Mouse (Mus musculus) adrenal gland, postnatal 14 days (tissue): ENCODE measurements around the gene Inka2. TPM values are rescaled to one million over a fixed set of nuclear protein-coding genes. Genes with fewer than 3 reads are reported as not detected.
"Not testable (repeated sequence)": the region's sequence is repeated elsewhere in the genome, so short reads cannot be mapped to it uniquely, and the experiment has no call there.

ENCODE experiments used
- DNase-seq: peaks from one replicate; pipeline ENCODE4 v3.0.0; 2021; ENCODE audit warnings: mixed read lengths
- total RNA-seq: library from RNA; stranded (reverse); gene quantifications from 2 replicates; pipeline ENCODE4 v1.2.3, GENCODE M21; 2021

The Inka2 gene
- total RNA-seq, 1 experiment from 2014 or later, result 5.1 TPM

GRCm38 (mm10) chr3:105696387-105697147 lies 7.8 kb upstream of the Inka2 start:
- DNase-seq, result peak; percentile 32

- no peak for DNase-seq
Observed at GRCm38 (mm10) chr3:105697148-105697441, 7.3 kb upstream of the Inka2 start.

- DNase-seq, result no peak
Observed at GRCm38 (mm10) chr3:105698311-105698710, 6.1 kb upstream of the Inka2 start.

DNA sequence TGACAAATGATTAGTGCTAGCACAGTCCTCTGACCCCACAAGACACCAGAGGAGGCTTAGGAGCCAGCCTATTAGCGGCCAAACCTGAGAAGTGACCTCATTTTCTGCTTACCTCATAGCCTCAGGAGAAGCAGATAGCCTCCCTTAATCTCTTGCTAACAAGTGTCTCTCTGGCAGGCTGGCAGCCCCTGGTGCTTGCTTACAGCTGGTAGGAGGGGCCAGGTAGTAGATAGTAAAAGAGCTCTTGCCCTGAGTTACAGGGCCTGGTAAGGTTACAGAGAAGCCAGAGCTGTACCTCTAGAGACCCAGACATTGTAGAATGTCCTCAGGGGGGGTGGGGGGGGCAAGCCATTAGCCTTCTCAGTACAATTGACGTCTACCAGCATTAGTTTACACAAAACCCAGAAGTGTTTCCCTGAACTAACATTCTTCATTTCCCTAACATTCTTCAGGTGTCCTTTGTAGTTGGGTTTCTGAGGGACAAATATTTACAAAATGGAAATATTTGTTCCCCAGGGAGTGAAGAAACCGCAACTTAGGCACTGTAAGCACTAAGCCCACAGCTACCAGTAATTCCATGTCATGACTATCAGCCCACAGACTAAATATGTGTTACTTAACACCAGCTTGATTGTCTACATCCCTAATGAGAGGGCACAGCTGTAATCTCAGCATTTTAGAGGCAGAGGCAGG lies 5.0 kb upstream of the Inka2 start:
- no peak for DNase-seq

DNA sequence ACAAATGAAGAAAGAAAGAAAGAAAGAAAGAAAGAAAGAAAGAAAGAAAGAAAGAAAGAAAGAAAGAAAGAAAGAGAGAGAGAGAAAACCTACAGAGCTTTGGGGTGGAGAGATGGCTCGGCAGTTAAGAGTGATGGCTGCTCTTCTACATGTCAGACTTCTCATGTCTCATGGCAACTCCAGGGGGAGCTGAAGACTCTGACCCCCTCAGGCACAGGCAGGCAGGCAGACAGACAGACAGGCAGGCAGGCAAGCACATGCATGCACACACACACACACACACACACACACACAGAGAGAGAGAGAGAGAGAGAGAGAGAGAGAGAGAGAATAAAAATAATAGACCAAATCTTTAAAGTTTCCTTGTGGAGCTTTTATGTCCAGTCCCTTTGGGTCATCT lies 3.6 kb upstream of the Inka2 start:
- not testable (repeated sequence) for DNase-seq

DNA sequence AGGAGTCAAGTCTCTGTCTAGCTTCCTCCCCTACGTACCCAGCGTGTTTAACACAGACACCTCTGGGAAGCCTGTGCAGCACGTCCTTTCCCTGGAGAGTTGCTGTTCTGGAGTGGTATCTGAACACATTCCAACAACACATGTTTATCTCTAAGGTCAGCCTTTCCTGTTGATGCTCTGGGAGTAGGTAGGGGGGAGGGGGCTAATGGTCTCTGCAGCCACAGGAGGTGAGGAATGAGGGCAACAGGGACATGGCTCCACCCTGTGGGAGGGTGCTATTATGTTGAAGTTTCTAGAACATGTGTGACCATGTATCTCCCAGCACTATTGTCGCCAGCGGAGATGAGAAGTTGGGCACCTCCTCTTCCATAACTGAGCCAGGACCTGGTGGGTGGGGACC lies 3.0 kb upstream of the Inka2 start:
- no peak for DNase-seq

GRCm38 (mm10) chr3:105703571-105703970 lies 828 bp upstream of the Inka2 start:
- DNase-seq, result no peak

- DNase-seq, result peak; percentile 79
Observed at GRCm38 (mm10) chr3:105705061-105705549, 706 bp downstream of the Inka2 start.

DNA sequence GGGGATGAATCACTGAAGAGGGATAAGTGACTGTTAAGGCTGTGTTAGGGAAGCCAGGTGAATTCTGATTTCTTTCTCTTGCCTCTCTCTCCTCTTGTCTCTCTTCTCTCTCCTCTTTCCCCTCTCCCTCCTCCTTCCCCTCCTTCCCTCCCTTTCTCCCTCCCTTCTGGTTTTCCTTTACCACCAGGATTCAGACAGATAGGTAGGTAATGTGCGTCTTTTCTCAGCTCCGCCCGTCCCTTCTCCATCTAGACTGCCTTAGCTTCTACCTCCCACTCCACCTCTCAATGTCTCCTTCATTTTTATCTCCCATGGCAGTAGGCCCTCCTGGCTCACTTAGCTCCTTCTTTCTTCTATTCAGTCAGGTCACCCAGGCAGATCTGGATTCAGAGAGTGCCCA lies 1.2 kb downstream of the Inka2 start:
- DNase-seq, result no peak

GRCm38 (mm10) chr3:105706366-105707020 lies 2.1 kb downstream of the Inka2 start:
- DNase-seq, result peak; percentile 27

DNA sequence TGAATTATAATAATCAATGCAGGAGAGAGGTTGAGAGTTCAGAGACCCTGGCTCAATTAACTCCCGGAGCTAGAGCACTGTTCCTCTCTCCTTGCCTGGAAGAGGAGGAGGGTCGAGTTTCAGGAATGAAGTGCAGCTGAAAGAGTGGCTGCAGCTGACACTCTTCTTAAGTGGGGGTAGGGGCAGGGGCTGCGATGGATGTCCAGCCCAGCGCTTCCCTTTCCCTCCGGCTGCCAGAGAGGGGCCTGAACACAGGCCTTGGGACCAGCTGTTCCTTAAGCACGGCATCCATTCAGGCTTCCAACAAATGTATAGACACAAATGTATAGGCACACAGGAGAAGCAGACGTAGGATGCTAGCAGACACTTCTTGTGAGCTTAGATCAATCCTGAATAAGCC lies 3.2 kb downstream of the Inka2 start:
- no peak for DNase-seq

GRCm38 (mm10) chr3:105710246-105710645 lies 5.8 kb downstream of the Inka2 start:
- no peak for DNase-seq

GRCm38 (mm10) chr3:105711741-105712140 lies 7.3 kb downstream of the Inka2 start:
- no peak for DNase-seq

DNA sequence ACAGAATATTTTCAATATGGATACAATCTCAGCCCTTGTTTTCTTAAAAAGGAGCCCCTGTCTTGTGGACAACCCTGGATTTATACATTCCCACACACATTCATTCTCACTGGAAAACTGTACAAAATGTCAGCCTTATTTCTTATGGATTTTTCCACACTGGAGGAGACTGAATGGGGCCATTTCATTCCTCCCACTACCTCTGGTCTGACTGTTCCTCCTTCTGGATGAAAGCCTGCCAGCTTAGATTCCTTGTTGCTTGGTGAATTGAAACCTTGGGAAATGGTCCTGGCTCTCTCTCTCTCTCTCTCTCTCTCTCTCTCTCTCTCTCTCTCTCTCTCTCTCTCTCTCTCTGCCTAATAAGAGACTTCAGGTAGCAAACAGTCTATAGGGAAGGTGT lies 8.4 kb downstream of the Inka2 start:
- no peak for DNase-seq

DNA sequence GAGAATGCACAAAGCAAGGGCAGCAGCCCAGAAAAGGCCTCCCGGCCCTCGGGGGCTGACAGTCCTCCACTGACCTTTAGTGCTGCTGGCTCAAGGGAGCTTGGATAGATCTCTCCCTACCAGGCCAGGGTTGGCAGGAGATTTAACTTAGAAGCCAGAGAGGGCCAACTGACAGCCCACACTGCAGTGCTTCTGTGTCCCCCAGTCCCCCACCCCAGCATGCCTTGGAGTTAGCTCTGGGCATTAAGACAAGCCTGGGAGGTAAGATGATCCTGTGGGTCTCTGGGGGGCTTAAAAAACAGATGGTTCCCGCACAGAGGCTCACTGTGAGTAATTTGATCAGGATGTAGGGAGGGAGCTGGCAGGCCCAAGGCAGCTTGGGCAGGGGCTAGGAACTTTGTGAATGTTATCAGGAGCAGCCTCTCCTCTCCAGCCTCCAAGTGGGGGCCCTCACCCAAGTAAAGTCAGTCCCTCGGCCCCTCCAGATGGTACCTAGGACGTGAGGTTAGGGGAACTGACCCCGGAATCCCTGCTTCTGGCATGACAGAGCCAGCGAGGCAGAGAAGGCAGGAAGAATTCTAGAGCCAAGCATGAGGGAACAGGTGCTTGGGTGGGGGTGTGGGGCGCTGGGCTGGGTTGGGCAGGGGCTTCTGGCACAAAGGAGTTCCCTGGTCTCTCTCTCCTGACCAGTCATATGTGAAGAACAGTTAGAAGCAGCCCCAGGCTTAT lies 9.9 kb downstream of the Inka2 start:
- DNase-seq, result peak; percentile 64

GRCm38 (mm10) chr3:105714820-105715167 lies 10.4 kb downstream of the Inka2 start:
- DNase-seq, result no peak

DNA sequence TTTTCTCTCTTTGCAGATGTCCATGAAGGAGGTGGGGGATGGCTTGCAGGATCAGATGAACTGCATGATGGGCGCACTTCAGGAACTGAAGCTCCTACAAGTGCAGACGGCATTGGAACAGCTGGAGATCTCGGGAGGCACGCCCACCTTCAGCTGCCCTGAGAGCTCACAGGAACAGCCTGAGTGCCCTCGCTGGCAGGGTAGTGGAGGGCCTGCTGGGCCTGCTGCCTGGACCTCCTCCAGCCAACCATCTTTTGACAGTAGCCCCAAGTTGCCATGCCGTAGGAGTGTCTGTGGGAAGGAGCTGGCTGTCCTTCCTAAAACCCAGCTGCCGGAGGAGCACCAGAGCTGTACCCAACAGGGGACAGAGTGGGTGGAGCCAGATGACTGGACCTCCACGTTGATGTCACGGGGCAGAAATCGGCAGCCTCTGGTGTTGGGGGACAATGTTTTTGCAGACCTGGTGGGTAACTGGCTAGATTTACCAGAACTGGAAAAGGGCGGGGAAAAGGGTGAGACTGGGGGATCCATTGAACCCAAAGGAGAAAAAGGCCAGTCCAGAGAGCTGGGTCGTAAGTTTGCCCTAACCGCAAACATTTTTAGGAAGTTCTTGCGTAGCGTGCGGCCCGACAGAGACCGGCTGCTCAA lies 12.1 kb downstream of the Inka2 start:
- DNase-seq, result no peak

- no peak for DNase-seq
Observed at GRCm38 (mm10) chr3:105717856-105718555, 13.6 kb downstream of the Inka2 start.

DNA sequence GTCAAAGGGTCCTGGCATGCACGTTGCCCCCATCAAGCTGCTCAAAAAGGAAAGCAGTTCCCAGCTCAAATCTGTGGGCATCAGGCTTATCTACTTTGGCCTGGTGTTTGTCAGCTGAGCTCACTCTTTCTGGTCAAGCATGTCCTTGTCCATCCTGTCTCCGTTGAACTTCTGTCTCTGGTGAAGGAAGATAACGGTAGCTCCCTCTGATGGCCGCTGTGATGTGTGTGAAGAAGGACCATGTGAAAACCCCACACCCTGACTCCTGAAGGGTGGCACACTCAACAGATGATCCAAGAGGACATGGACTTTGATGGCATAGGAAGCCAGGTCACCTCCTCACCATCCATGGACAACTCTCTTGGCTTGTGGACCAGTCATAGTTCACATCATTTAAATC lies 14.3 kb downstream of the Inka2 start:
- no peak for DNase-seq

DNA sequence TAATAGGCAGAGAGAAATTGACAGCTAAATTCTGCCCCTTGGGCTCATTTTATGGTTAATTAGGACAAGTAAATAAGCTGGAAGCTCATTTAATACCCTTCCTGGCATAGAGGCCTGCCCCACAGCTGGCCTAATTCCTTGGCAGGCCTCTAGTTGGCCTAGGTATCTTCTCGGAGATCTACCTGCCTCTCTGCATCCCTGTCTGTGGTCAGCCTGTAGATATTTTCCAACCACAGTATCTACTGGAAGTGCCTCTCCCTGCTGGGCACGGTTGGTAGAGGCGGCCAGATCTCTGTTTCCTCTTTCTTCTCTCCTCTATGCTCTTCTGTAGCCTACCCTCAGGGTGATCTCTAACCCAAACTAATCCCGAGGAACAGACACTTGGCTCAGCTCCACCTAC lies 15.6 kb downstream of the Inka2 start:
- no peak for DNase-seq

DNA sequence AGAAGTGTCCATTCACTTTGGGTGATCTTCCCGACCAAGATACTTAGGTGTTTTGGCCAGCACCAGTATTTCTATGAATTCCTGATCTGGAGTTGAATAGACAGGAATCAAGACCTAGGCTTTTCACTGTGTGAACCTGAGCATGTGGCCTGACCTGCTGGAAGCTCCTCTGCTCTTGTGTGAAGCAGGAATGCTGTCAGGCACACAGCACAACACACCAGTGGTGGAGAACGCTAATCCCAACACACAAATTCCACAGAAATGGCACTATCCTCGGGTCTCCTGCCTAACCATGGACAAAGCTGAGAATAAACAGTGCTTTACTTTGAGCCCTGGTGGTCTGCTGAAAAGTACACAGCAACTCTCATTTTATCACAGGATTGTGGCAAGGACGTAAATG lies 16.1 kb downstream of the Inka2 start:
- no peak for DNase-seq
